Mouse (Mus musculus) limb, embryonic 11.5 days (tissue): ENCODE results near the gene Eri2. TPM values are rescaled to one million over a fixed set of nuclear protein-coding genes. Genes with fewer than 3 reads are reported as not detected.

Experiments
- ATAC-seq: fragments of 200-750 bp; cut with Nextera tagmentation; 2 replicates; pipeline ENCODE4 v1.8.0; 2017; ENCODE audit warnings: low read depth; ENCODE audit not compliant: insufficient number of reproducible peaks, low FRiP score, low TSS enrichment
- DNase-seq: peaks from one replicate; pipeline ENCODE4 v3.0.0-alpha.2; 2015; ENCODE audit warnings: low spot score
- H3K27ac ChIP-seq: fragments of 300-500 bp; sonication (generic); replicated peaks from 2 replicates; pipeline ENCODE4 v1.5.1; 2014; ENCODE audit warnings: low read depth, mild to moderate bottlenecking, low read length
- H3K27me3 ChIP-seq: fragments of 300-500 bp; sonication (generic); 2 replicates; pipeline ENCODE4 v1.6.1; 2014; ENCODE audit warnings: mild to moderate bottlenecking, low read length, mixed read lengths; ENCODE audit not compliant: control insufficient read depth, insufficient read depth
- H3K36me3 ChIP-seq: fragments of 300-500 bp; sonication (generic); 2 replicates; pipeline ENCODE4 v1.6.1; 2014; ENCODE audit warnings: mild to moderate bottlenecking, low read length, moderate library complexity, mixed read lengths; ENCODE audit not compliant: control insufficient read depth, insufficient read depth
- H3K4me1 ChIP-seq: fragments of 300-500 bp; sonication (generic); 2 replicates; pipeline ENCODE4 v1.6.1; 2014; ENCODE audit warnings: low read length, mixed read lengths; ENCODE audit not compliant: control insufficient read depth, insufficient read depth
- H3K4me2 ChIP-seq: fragments of 300-500 bp; sonication (generic); 2 replicates; pipeline ENCODE4 v1.6.1; 2014; ENCODE audit warnings: low read depth, mild to moderate bottlenecking, moderate library complexity; ENCODE audit not compliant: severe bottlenecking
- H3K4me3 ChIP-seq: fragments of 300-500 bp; sonication (generic); 2 replicates; pipeline ENCODE4 v1.5.1; 2014; ENCODE audit warnings: low read depth, low read length
- H3K9ac ChIP-seq: fragments of 300-500 bp; sonication (generic); 2 replicates; pipeline ENCODE4 v1.6.1; 2014; ENCODE audit warnings: mild to moderate bottlenecking, low read length
- H3K9me3 ChIP-seq: fragments of 300-500 bp; sonication (generic); 2 replicates; pipeline ENCODE4 v1.6.1; 2016; ENCODE audit warnings: low read length; ENCODE audit not compliant: control insufficient read depth
- WGBS: fragments of 180-500 bp; shearing (Covaris S2); extraction: QIAGEN DNeasy Blood & Tissue Kit; methylation state at CpG from one replicate; pipeline ENCODE4 v1.1.7; 2014; 5-methylcytosine and 5-hydroxymethylcytosine counted together
- polyA plus RNA-seq: library from polyadenylated mRNA; unstranded; fragments of >200 nt; fragmentation: Nextera tagmentation; extraction: Ambion mirVana; gene quantifications from 2 replicates; pipeline ENCODE4 v1.2.1, GENCODE M21; 2014

Eri2 gene
- polyA plus RNA-seq, 1 experiment from 2014 or later: 32.3 TPM

GRCm38 (mm10) chr7:119795311-119795710, 1.5 kb upstream of the Eri2 start:
- ATAC-seq (no peak), DNase-seq (no peak)
- Histone ChIP-seq H3K9ac (no peak overlapping the region), H3K27me3 (no peaks in the 10 kb centered on the region), H3K27ac (no peak overlapping the region), H3K4me2 (peak overlapping the region; percentile 31; the same call in 1 of the 2 replicates), H3K9me3 (no peaks in the 10 kb centered on the region), H3K4me1 (peaks cover 2% of the 10 kb centered on the region; the same call in 1 of the 2 replicates), H3K36me3 (no peaks in the 10 kb centered on the region), H3K4me3 (no peak overlapping the region)

GRCm38 (mm10) chr7:119794251-119794638, 387 bp upstream of the Eri2 start:
- peak overlapping the region; percentile 70 for H3K27ac ChIP-seq
- H3K4me1 ChIP-seq: peaks cover 2% of the 10 kb centered on the region; the same call in 1 of the 2 replicates
- no peaks in the 10 kb centered on the region for H3K27me3 ChIP-seq
- peak overlapping the region; percentile 71 for H3K4me2 ChIP-seq
- no peak for DNase-seq
- no peaks in the 10 kb centered on the region for H3K9me3 ChIP-seq
- H3K9ac ChIP-seq: peak overlapping the region; percentile 88
- peak overlapping the region; percentile 68 for H3K4me3 ChIP-seq
- 0% methylated on average over 21 of the region's 21 CpGs for WGBS
- ATAC-seq: peak; percentile 81
- no peaks in the 10 kb centered on the region; the same call in 1 of the 2 replicates for H3K36me3 ChIP-seq

- H3K4me1 ChIP-seq: no peaks in the 10 kb centered on the region; the same call in 1 of the 2 replicates
- DNase-seq: no peak
- no peak for ATAC-seq
- 92% methylated on average over 3 of the region's 3 CpGs for WGBS
- no peak overlapping the region for H3K9ac ChIP-seq
- H3K27ac ChIP-seq: no peak overlapping the region
- no peak overlapping the region for H3K4me3 ChIP-seq
- H3K9me3 ChIP-seq: no peaks in the 10 kb centered on the region
- no peak overlapping the region for H3K4me2 ChIP-seq
- H3K27me3 ChIP-seq: no peaks in the 10 kb centered on the region
- H3K36me3 ChIP-seq: peaks cover 8% of the 10 kb centered on the region
Measured at GRCm38 (mm10) chr7:119789024-119789423, 4.8 kb downstream of the Eri2 start.

GRCm38 (mm10) chr7:119784908-119785307, 8.9 kb downstream of the Eri2 start:
- no peak overlapping the region for H3K9ac ChIP-seq
- H3K4me3 ChIP-seq: no peak overlapping the region
- peaks cover 8% of the 10 kb centered on the region for H3K36me3 ChIP-seq
- H3K4me2 ChIP-seq: no peak overlapping the region
- WGBS: 94% methylated on average over 5 of the region's 5 CpGs
- ATAC-seq (no peak), DNase-seq (no peak)
- H3K4me1 ChIP-seq: no peaks in the 10 kb centered on the region
- no peaks in the 10 kb centered on the region for H3K27me3 ChIP-seq
- no peaks in the 10 kb centered on the region for H3K9me3 ChIP-seq
- H3K27ac ChIP-seq: no peak overlapping the region

- Histone ChIP-seq H3K4me1 (no peaks in the 10 kb centered on the region), H3K36me3 (peaks cover 8% of the 10 kb centered on the region), H3K27me3 (no peaks in the 10 kb centered on the region), H3K9me3 (no peaks in the 10 kb centered on the region), H3K4me3 (no peak overlapping the region), H3K27ac (no peak overlapping the region), H3K9ac (no peak overlapping the region), H3K4me2 (no peak overlapping the region)
- 91% methylated on average over 2 of the region's 2 CpGs for WGBS
- DNase-seq (no peak), ATAC-seq (no peak)
Measured at GRCm38 (mm10) chr7:119783453-119783852, 10.4 kb downstream of the Eri2 start.

- H3K4me3 ChIP-seq: no peak overlapping the region
- H3K9ac ChIP-seq: no peak overlapping the region
- DNase-seq (no peak), ATAC-seq (no peak)
- WGBS: 95% methylated on average over 8 of the region's 8 CpGs
- H3K27ac ChIP-seq: no peak overlapping the region
- no peaks in the 10 kb centered on the region for H3K4me1 ChIP-seq
- no peaks in the 10 kb centered on the region for H3K27me3 ChIP-seq
- no peaks in the 10 kb centered on the region for H3K36me3 ChIP-seq
- no peak overlapping the region for H3K4me2 ChIP-seq
- H3K9me3 ChIP-seq: no peaks in the 10 kb centered on the region
Measured at GRCm38 (mm10) chr7:119769895-119770294, 24.0 kb downstream of the Eri2 start.

- Histone ChIP-seq H3K9ac (no peak overlapping the region), H3K36me3 (no peaks in the 10 kb centered on the region), H3K27me3 (no peaks in the 10 kb centered on the region), H3K9me3 (no peaks in the 10 kb centered on the region), H3K4me2 (no peak overlapping the region), H3K27ac (no peak overlapping the region), H3K4me1 (no peaks in the 10 kb centered on the region), H3K4me3 (no peak overlapping the region)
- WGBS: 84% methylated on average over 6 of the region's 6 CpGs
- no peak for ATAC-seq
- DNase-seq: no peak
Measured at GRCm38 (mm10) chr7:119766996-119767395, 26.9 kb downstream of the Eri2 start.

- no peaks in the 10 kb centered on the region for H3K27me3 ChIP-seq
- no peaks in the 10 kb centered on the region for H3K36me3 ChIP-seq
- no peaks in the 10 kb centered on the region for H3K4me1 ChIP-seq
- H3K4me2 ChIP-seq: no peak overlapping the region
- no peak overlapping the region for H3K4me3 ChIP-seq
- H3K27ac ChIP-seq: no peak overlapping the region
- H3K9ac ChIP-seq: no peak overlapping the region
- ATAC-seq: no peak
- WGBS: 93% methylated on average over 3 of the region's 3 CpGs
- no peak for DNase-seq
- no peaks in the 10 kb centered on the region for H3K9me3 ChIP-seq
Measured at GRCm38 (mm10) chr7:119764377-119764776, 29.5 kb downstream of the Eri2 start.

GRCm38 (mm10) chr7:119762166-119762697, 31.6 kb downstream of the Eri2 start:
- DNase-seq (no peak), ATAC-seq (no peak)
- Histone ChIP-seq H3K27me3 (no peaks in the 10 kb centered on the region), H3K9me3 (no peaks in the 10 kb centered on the region), H3K36me3 (no peaks in the 10 kb centered on the region), H3K4me2 (no peak overlapping the region), H3K4me1 (no peaks in the 10 kb centered on the region), H3K9ac (no peak overlapping the region), H3K4me3 (no peak overlapping the region), H3K27ac (no peak overlapping the region)
- WGBS: 61% methylated on average over 4 of the region's 4 CpGs
